Mouse (Mus musculus) gonadal fat pad, adult 2 months (tissue): ENCODE measurements around the gene A2ml1. TPM values are rescaled to one million over a fixed set of nuclear protein-coding genes. Genes with fewer than 3 reads are reported as not detected.

Experiments used
- DNase-seq: peaks from one replicate; pipeline ENCODE4 v3.0.0-alpha.2; 2012; ENCODE audit warnings: low read depth
- polyA plus RNA-seq: library from polyadenylated mRNA; depleted of rRNA; stranded (reverse); fragments of >200 nt; gene quantifications from 2 replicates; pipeline ENCODE4 v1.2.3, GENCODE M21; 2012

A2ml1 gene
- polyA plus RNA-seq, 1 experiment = 17.6 TPM

DNA sequence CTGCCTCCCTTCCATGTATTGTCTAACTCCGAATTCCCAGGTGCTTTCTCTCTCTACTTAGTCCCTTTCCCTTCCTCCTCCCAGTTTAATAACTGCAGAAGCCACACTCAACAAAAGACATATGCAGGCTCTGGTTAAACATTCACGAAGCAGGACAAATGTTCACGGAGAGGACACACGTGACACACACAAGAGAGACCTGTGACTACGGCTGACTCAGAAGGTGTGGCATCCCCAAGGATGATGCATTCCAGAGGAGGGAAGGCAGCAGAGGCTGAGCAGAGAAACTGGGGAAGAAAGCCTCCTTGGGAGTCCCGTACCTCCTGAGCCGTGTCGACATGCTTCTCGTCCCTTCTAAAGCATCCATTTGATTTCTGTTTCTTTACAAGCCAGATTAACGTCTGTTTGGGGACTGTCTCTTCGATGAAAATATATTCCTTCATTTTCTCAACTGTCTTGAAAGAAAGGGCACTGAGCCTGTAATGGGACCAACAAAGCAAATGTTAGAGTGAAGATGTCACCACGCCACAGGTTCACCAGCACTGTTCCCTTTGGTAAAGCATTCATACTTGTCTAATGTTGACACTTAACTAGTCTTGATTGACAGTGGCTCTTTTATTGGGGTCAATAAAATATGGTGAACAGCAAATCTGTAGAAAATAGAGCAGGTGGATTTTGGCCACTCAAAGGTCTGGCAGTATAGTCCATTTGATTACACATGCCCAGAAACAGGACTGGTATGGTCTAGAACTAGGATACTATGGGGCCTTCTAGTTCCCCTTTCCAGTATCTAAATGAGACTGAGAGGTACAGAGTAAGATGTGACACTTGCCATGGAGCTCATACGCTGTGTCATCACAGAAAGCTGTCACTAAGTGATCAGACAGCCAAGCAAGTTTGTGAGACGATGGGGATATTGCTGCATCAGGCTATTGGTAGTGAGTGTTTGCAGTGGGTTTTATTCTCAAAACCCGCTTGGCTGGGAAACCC, 31.6 kb downstream of the A2ml1 start:
- no peak for DNase-seq

DNA sequence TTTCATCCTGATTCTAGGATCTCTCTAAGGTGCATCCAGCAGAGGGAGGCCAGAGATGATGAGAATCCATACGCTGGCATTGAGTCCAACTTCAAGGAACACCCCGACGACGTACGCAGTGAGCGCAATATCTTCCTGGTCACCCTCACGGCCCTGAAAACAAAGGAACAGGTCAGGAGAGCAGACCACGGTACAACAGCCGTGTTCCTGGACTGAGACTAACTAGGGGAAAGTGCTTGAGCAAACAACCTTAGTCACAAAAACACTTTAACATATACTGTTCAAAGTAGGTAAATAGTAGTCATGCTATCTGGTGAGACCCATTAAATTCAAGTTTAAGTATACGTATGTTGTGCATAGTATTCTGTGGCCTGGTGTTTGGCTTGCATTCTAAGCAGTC, 32.9 kb downstream of the A2ml1 start:
- no peak for DNase-seq

DNA sequence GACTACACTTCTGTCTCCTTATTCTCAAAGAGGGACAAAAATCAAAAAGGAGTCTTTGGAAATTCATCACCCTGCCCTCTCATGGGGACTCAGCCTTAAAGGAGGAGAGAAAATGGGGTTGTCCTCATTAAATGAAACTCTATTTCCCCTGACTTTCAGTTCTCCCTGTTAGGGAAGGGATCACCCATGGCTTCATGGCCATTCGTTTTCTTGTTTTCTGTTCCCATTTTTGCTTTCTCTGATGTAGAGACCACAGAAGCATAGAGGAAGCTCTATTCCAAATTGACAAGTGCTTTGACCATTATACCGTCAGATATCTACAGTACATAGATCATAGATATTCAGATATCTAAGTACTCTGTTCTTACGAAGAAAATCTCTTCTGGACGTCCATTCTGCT, 36.0 kb downstream of the A2ml1 start:
- no peak for DNase-seq

DNA sequence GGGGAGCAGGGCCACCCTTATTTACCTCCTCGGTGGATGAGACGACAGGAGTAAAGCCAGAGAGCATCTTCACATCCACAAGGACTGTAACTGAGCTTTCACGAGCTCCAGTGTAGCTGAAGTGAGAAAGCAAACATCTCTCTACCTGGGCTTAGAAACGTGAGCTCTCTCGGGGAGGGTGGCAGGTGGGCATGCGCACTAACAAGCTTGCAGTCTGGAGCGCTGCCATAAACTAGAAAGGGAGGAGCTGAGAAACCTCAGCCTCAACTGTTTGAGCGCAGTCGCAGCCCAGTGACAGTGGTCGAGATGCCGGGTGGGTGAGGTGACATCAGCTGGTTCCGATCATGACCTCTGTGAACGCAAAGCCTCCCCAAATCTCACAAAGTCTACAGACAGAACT, 38.2 kb downstream of the A2ml1 start:
- no peak for DNase-seq

DNA sequence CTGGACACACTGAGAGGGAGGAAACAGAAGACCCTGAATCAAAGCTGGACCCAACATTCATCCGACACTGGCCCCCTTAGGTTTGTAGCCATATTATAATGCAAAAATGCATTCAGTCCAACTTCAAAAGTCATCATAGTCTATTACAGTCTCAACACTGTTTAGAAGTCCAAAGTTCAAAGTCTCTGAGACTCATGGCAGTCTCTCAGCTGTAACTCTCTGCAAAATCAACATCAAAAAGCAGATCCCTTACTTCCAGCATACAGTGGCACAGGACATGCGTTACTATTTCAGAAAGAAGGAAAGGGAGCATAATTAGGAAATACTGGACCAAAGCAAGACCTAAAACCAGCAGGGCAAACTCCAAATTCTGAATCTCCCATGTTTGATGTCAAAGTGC, 46.2 kb downstream of the A2ml1 start:
- DNase-seq = no peak

DNA sequence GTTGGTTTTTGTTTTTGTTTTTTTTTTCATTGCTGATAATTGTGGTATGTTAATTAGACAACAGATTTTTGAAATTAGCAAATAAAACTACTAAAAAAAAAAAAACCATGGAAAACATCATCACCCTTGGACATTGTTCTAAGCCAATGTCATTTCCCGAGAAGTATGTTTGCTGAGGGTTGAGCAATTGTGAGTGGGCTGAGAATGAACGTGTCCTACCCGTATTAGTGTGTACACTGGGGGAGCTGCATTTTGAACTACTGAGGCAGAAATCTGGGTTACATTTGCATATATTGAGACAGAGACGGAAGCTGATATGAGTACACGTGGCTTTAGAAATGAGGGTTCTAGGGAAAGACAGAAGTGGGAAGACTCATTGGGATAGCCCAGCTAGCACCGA, 48.1 kb downstream of the A2ml1 start:
- DNase-seq = peak; percentile 37

DNA sequence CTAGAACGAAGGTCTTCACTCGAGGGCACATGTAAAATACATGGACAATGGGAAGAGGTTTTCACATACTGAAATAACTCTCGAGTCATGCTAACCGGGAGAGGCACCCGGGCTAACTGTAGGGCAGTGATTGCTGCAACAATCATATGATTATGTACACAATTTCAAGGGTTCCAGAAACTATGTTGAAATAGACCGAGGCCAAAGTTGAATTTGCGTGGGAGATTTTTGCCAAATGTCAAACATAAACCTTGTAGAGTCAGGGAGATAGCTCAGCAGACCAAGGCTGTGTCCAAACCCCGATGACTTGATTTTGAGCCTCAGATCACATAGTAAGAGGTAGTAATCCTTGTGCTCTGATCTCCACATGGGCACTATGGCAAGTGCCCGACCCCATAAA, 48.7 kb downstream of the A2ml1 start:
- DNase-seq = peak; percentile 69

DNA sequence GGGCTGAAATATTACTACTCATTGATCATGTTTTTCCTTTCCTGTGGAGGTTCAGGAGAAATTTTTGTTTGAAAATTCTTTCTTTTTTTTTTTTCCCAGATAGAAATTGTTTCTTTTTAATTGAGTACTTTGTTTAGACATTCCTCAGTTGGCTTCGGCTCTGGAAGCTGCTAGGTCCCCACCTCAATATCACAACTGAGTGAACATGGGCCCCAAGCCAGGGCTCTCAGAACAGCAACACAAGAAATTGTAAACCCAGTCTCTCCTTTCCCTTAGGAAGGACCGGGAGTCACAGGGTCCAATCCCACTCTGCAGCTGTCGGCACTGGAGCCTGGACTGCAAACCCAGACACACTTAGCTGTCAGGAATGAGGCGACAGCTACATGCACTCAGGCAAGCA, 52.9 kb downstream of the A2ml1 start:
- DNase-seq = no peak

DNA sequence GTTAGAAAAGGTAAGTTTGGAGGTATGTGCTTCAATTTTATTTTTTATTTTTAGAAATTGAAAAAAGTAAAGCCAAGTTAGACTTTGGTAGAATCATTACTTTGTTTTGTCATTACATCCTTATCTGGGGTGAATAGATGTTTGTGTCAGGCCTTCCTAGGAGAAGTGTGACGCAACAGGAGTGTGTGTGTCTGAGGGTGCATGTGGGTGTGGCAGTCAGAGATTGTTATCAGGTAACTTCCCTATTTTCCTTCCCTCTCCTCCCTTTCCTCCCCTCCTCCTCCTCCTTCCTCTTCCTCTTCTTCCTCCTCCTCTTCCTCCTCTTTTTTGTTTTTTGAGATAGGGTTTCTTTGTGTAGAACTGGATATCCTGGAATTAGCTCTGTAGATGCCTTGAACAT, 54.3 kb downstream of the A2ml1 start:
- DNase-seq = no peak

DNA sequence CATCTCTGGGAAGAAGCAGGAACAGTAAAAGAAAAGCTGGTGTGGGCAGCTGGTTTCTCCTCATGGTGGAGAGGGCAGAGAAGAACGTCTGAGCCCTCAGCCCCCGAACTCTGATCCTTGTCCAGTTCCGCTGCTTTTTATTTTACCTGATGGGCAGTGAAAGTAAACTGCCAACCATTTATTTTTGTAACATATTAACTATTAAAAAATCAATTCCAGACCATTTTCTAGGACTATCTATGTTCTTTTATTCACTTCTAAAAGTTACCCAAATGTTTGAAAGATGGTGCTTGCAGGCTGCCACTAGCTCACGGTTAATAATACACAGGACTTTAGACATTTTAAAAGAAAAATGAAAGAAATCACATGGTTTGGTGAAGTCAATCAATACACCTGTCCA, 54.8 kb downstream of the A2ml1 start, which contains the start of gene Pzp:
Gene Pzp, minus strand, starts transcription at position 120 of the 400 bp plus-strand sequence.
- no peak for DNase-seq

DNA sequence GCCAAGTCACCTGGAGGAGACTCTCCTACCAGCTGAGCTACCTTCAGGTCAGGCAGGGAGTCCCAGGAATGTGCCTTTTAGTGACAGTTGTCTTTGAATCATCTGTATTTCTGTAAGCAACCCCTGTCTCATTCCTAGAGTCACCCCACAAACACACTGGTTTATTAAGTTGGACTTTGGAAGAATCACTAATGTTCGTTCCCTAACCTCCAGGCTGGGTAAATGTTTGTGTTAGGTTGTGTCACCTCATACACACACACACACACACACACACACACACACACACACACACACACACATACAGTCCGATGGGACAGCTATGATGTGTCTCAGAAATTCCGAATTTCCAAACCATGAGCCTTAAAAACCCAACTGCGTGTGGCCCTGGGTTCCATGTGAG, 55.6 kb downstream of the A2ml1 start:
- no peak for DNase-seq

DNA sequence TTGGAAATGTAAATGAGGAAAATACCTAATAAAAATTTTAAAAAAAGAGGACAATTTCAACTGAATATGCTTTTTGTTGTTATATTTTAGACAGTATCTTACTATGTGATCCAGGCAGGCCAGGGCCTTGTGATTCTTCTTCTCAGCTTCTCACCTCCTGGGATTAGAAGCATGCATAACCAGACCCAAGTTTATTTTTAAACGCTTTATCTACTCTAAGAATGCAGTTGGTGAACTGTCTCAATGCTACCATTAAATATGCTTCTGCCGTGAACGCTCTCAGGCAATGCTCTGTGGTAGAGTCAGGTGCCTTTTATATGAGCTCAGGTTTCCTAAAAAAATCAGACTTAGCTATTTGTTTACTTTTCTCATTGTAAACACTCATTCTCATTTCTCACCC, 58.0 kb downstream of the A2ml1 start:
- DNase-seq = no peak

DNA sequence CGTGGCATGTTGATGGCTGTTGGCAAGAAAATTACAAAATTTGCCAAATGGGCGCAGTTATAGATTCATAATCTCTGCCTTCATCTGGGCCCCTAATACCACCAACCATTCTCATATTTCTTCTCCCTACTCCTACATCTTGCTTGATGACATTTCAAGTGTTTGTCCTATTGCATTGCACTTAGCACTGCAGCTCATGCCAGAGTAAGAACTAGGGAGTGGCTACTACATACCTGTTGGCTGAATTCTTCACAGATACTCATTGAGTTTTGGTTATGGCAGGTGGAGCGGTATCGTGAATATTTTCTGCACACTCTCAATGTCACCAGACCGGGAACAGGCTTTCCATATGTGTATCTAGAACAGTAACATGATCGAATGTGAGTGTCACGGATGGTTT, 62.2 kb downstream of the A2ml1 start:
- no peak for DNase-seq

DNA sequence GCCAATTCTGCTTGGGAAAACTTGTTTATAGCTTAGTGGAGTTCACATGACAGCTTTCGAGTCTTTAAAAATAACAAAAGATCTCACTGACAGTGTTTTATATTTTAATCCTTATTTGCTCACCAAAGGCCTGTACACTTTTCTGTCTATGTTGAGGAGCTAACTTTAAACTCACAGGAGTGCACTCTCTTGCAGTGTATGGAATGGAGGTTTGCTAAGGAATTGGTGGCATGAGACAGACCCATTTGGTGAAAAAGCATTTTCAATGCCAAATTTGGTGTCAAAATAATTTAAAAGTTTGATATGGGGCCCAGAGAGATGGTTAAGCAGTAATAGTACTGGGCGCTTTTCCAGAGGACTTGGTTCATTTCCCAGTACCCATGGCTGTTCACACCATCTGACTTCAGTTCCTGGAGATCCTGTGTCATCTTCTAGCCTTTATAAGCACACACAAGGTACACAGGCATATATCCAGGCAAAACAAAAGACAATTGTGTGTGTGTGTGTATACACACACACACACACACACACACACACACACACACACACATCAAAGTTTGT, 75.7 kb downstream of the A2ml1 start:
- no peak for DNase-seq

DNA sequence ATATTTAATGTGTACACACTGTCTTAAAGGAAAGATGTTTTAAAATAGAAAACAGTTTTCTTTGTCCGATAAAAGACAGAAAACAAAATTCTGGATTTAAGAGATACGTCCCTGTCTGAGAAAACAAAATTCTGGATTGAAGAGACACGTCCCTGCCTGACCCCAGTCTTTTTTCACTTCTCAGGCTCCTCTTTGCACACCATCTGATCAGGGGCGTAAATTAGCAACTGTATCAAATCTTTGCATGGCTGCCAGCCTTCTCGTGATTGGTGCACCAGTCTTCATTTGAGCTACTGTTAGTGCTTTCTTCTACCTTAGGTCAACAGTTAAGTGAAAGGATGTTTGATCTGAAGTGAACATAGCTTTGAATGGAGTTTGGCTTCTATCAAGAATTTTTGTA, 76.7 kb downstream of the A2ml1 start:
- no peak for DNase-seq

DNA sequence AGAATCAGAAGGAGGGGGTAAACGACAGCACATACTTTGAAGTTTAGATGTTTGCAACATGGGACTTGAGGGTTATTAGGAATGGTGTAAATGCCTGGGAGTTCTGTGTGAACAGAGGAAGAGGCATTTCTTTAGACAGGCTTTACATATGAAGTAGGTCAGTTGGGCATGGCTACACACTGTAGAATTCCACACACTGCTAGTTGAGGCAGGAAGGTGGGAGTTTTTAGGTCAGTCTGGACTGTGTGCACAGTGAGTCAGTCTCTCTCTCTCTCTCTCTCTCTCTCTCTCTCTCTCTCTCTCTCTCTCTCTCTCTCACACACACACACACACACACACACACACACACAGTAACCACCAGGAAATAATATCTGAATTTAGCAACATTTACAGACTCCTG, 86.1 kb downstream of the A2ml1 start:
- DNase-seq = no peak

DNA sequence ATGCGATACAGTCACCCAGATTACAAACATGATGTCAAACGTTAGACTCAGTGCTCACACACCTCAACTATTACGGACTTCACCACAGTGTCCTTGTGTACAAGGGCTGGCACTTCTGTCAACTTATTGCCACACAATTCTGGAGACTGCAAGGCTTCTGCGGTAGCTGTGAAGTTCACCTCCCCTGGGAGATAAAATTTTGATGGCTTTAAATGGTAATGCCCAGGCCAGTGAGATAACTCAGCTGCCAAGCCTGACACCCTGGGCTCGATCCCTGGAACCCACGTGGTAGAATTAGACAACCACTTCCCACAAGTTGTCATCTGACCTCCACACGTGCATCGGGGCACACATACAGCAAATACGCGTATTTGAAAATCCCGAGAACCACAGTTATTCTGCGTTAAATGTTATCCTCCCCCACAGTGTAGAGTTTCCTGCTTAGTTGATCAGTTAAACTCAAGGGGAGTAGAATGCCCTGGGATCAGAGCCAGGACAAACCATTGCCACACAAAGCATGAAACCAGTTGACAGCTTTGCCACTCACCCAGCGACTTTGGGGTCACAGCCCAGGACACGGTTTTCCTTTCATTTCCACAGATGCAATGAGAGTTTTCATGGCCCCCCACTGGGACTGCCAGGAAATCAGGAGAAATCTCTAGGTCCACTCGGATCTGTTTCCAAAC, 86.6 kb downstream of the A2ml1 start:
- no peak for DNase-seq

DNA sequence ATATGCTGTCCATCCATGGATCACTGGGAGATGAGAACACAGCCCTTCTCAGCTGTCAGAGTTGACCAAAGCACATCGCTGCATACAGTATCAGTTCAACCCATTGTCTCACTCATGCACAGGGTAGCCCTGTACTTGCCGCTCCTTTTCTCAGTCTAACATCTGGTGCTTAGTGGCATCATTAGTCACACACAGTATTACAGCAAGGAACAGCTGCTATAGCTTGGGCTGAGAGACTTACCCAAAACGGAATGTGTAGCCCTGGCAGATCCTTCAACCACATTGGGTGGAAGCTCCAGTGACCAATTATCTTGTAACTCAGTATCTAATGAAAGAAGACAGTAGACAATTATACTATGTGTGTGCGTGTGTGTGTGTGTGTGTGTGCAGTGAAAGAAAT, 89.5 kb downstream of the A2ml1 start:
- DNase-seq = no peak

DNA sequence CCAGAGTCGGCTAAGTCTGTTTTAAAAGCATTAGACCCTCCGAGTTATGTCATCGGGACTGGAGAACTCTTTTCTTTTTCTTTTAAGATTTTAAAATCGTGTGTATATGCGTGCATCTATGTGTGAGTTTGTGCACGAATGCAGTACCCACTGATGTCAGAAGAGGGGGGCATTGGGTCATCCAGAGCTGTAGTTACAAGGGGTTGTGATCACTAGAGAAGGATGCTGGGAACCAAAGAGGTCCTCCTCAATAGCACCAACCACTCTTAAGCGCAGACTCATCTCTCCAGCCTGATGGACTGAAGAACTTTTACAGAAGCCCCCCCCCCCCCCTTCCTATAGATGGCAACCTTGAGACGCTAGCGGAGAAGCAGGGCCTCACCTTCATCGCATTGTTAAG, 91.3 kb downstream of the A2ml1 start:
- no peak for DNase-seq
